Mouse (Mus musculus): ENCODE results near the gene Erc2.

The Erc2 gene

GRCm38 (mm10) chr14:28173736-28174135 lies 551.5 kb downstream of the Erc2 start:
- no peak for DNase-seq (ENCODE audit: low spot score in 2 of 2)

- DNase-seq (ENCODE audit: low spot score in 2 of 2): no peak
These were observed 559.0 kb downstream of the Erc2 start for GRCm38 (mm10) chr14:28181070-28181825.

GRCm38 (mm10) chr14:28192711-28193364 lies 570.6 kb downstream of the Erc2 start:
- no peak for DNase-seq (ENCODE audit: low spot score in 2 of 2)

- no peak for DNase-seq (ENCODE audit: low spot score in 2 of 2)
These were observed 581.6 kb downstream of the Erc2 start for GRCm38 (mm10) chr14:28203874-28204273.

GRCm38 (mm10) chr14:28206303-28206702 lies 584.1 kb downstream of the Erc2 start:
- no peak for DNase-seq (ENCODE audit: low spot score in 2 of 2)

- no peak for DNase-seq (ENCODE audit: low spot score in 2 of 2)
These were observed 603.3 kb downstream of the Erc2 start for GRCm38 (mm10) chr14:28225550-28225949.

- no peak for DNase-seq (ENCODE audit: low spot score in 2 of 2)
These were observed 608.3 kb downstream of the Erc2 start for GRCm38 (mm10) chr14:28230563-28230962.

GRCm38 (mm10) chr14:28231241-28231640 lies 609.0 kb downstream of the Erc2 start:
- DNase-seq (ENCODE audit: low spot score in 2 of 2): no peak

- no peak for DNase-seq (ENCODE audit: low spot score in 2 of 2)
These were observed 616.3 kb downstream of the Erc2 start for GRCm38 (mm10) chr14:28238336-28239048.

- DNase-seq (ENCODE audit: low spot score in 2 of 2): no peak
These were observed 617.9 kb downstream of the Erc2 start for GRCm38 (mm10) chr14:28240111-28240510.

GRCm38 (mm10) chr14:28242743-28243142 lies 620.5 kb downstream of the Erc2 start:
- DNase-seq (ENCODE audit: low spot score in 2 of 2): no peak

- no peak for DNase-seq (ENCODE audit: low spot score in 2 of 2)
These were observed 621.2 kb downstream of the Erc2 start for GRCm38 (mm10) chr14:28243474-28243873.

- DNase-seq (ENCODE audit: low spot score in 2 of 2): no peak
These were observed 640.5 kb downstream of the Erc2 start for GRCm38 (mm10) chr14:28262706-28263105.

GRCm38 (mm10) chr14:28267367-28267766 lies 645.1 kb downstream of the Erc2 start:
- DNase-seq (ENCODE audit: low spot score in 2 of 2): no peak

- no peak for DNase-seq (ENCODE audit: low spot score in 2 of 2)
These were observed 649.6 kb downstream of the Erc2 start for GRCm38 (mm10) chr14:28271846-28272245.

GRCm38 (mm10) chr14:28273669-28274068 lies 651.4 kb downstream of the Erc2 start:
- no peak for DNase-seq (ENCODE audit: low spot score in 2 of 2)

- no peak for DNase-seq (ENCODE audit: low spot score in 2 of 2)
These were observed 652.6 kb downstream of the Erc2 start for GRCm38 (mm10) chr14:28274826-28275225.

- DNase-seq (ENCODE audit: low spot score in 2 of 2): no peak
These were observed 656.7 kb downstream of the Erc2 start for GRCm38 (mm10) chr14:28278951-28279350.

GRCm38 (mm10) chr14:28280376-28280775 lies 658.1 kb downstream of the Erc2 start:
- no peak for DNase-seq (ENCODE audit: low spot score in 2 of 2)

- no peak for DNase-seq (ENCODE audit: low spot score in 2 of 2)
These were observed 661.3 kb downstream of the Erc2 start for GRCm38 (mm10) chr14:28283319-28284095.

GRCm38 (mm10) chr14:28286511-28286910 lies 664.3 kb downstream of the Erc2 start:
- DNase-seq (ENCODE audit: low spot score in 2 of 2): no peak

- no peak for DNase-seq (ENCODE audit: low spot score in 2 of 2)
These were observed 666.0 kb downstream of the Erc2 start for GRCm38 (mm10) chr14:28288196-28288595.
